17 mouse cellular contexts compared by ENCODE assay signal in genomic region chr6:5315053-5315759, GRCm38 (mm10). TPM values are rescaled to one million over a fixed set of nuclear protein-coding genes. Genes with fewer than 3 reads are reported as not detected.
DNase-seq lines count a peak whose midpoint lies in the region; ATAC-seq lines count a peak whose summit lies in the region.
"Had no signal": no experiment of that assay in that cellular context is flagged by ENCODE, and none has a peak within 500 bp of the region (broad histone marks: within the 10 kb centered on the region; RNA-seq: fewer than 3 reads in every experiment).

No protein-coding gene starts in this region.

- H3K4me2 ChIP-seq in heart, embryonic 15.5 days, result no peak overlapping the region
- no peak overlapping the region for H3K4me2 ChIP-seq in intestine, embryonic 16.5 days (ENCODE audit: low read depth, low read length)
- H3K4me2 ChIP-seq: limb, embryonic 13.5 days; midbrain, embryonic 15.5 days; neural tube, embryonic 12.5 days had no signal

- H3K9ac ChIP-seq in heart, embryonic 15.5 days, result no peak overlapping the region
- H3K9ac ChIP-seq in intestine, embryonic 16.5 days (ENCODE audit: low read depth, low read length), result no peak overlapping the region
- H3K9ac ChIP-seq: limb, embryonic 13.5 days; midbrain, embryonic 15.5 days; neural tube, embryonic 12.5 days had no signal

- no peaks in the 10 kb centered on the region for H3K36me3 ChIP-seq in heart, embryonic 15.5 days
- no peaks in the 10 kb centered on the region for H3K36me3 ChIP-seq in intestine, embryonic 16.5 days (ENCODE audit: control insufficient read depth, insufficient read depth, low read length)
- H3K36me3 ChIP-seq: limb, embryonic 13.5 days; midbrain, embryonic 15.5 days; neural tube, embryonic 12.5 days had no signal

- ATAC-seq in heart, embryonic 15.5 days (replicated peaks; ENCODE audit: insufficient number of reproducible peaks, insufficient read depth, low FRiP score, low read depth), result 0 out of 2 replicates have a peak, but pooled peaks have one; percentile 14
- peak; percentile 90 for ATAC-seq in intestine, embryonic 16.5 days
- ATAC-seq in monocyte, adult 5-6 weeks (replicated peaks; ENCODE audit: insufficient number of reproducible peaks, low FRiP score, low TSS enrichment, poor library complexity, severe bottlenecking), result peak; percentile 35; the same call in 1 of the 2 replicates
- ATAC-seq: midbrain, embryonic 15.5 days; Patski had no signal

- H3K27ac ChIP-seq in heart, embryonic 15.5 days, result no peak overlapping the region
- peak overlapping the region; percentile 70 for H3K27ac ChIP-seq in intestine, embryonic 16.5 days (ENCODE audit: low read length)
- H3K27ac ChIP-seq: limb, embryonic 13.5 days; midbrain, embryonic 15.5 days; neural tube, embryonic 12.5 days had no signal

- H3K4me1 ChIP-seq in heart, embryonic 15.5 days (replicated peaks), result peaks cover 3% of the 10 kb centered on the region; the same call in 1 of the 2 replicates
- no peaks in the 10 kb centered on the region for H3K4me1 ChIP-seq in intestine, embryonic 16.5 days (ENCODE audit: control insufficient read depth, insufficient read depth, low read length)
- H3K4me1 ChIP-seq: limb, embryonic 13.5 days; midbrain, embryonic 15.5 days; neural tube, embryonic 12.5 days had no signal

- no peak overlapping the region for H3K4me3 ChIP-seq in heart, embryonic 15.5 days
- H3K4me3 ChIP-seq in intestine, embryonic 16.5 days (ENCODE audit: low read length), result no peak overlapping the region
- H3K4me3 ChIP-seq: limb, embryonic 13.5 days; midbrain, embryonic 15.5 days; neural tube, embryonic 12.5 days had no signal

- no peak for DNase-seq in heart, postnatal 4 days
- DNase-seq in MEL-GATA-1-ER (ENCODE audit: extremely low read depth, low read depth) (peak; percentile 99), adipocyte (ENCODE audit: low spot score) (no peak)
- DNase-seq in adrenal gland, postnatal 36 days, result no peak
- DNase-seq in cerebellum, postnatal 4 days (ENCODE audit: low spot score in 2 of 2), result no peak
- DNase-seq: adrenal gland, postnatal 14 days; cerebellum, adult 11 months; kidney, postnatal 14 days; retina, postnatal 1 day; thymus, postnatal 4 days had no signal

- no peaks in the 10 kb centered on the region for H3K27me3 ChIP-seq in heart, embryonic 15.5 days
- H3K27me3 ChIP-seq in intestine, embryonic 16.5 days (replicated peaks; ENCODE audit: control insufficient read depth, insufficient read depth, low read length), result no peaks in the 10 kb centered on the region
- H3K27me3 ChIP-seq: limb, embryonic 13.5 days; midbrain, embryonic 15.5 days; neural tube, embryonic 12.5 days; Patski had no signal

- no peaks in the 10 kb centered on the region for H3K9me3 ChIP-seq in heart, embryonic 15.5 days (replicated peaks)
- H3K9me3 ChIP-seq in intestine, embryonic 16.5 days (ENCODE audit: control insufficient read depth, low read length), result no peaks in the 10 kb centered on the region; the same call in 1 of the 2 replicates
- H3K9me3 ChIP-seq: limb, embryonic 13.5 days; midbrain, embryonic 15.5 days; neural tube, embryonic 12.5 days had no signal

- WGBS in heart, embryonic 15.5 days, result 77% methylated on average over 3 of the region's 3 CpGs
- 73% methylated on average over 3 of the region's 3 CpGs for WGBS in intestine, embryonic 16.5 days

RNA-seq across cellular contexts. Expression of gene Pon2, which starts 17.0 kb away (rescaled TPM):
- polyA plus RNA-seq in heart, embryonic 15.5 days (2015; fragmentation: Nextera tagmentation; extraction: Ambion mirVana), result 43.4 and 45.3 TPM in 2 replicates
- 10 to 100 TPM; 22.8 to 24.7 TPM for total RNA-seq in heart, postnatal 4 days (2021)
- 89.7 and 100 TPM in 2 replicates for polyA plus RNA-seq in intestine, embryonic 16.5 days (2015; fragmentation: Nextera tagmentation; extraction: Ambion mirVana)
- 60.1 to 68.1 TPM (median 66.0 TPM) in 3 replicates for total RNA-seq in monocyte, adult 5-6 weeks (2017)
- total RNA-seq in adrenal gland, postnatal 36 days (2021), result 10 to 100 TPM; 30.9 to 43.6 TPM

RNA-seq across cellular contexts. Expression of gene Pon3, which starts 59.1 kb away (rescaled TPM):
- polyA plus RNA-seq in heart, embryonic 15.5 days (2015; fragmentation: Nextera tagmentation; extraction: Ambion mirVana), result 38.1 and 41.3 TPM in 2 replicates
- total RNA-seq in heart, postnatal 4 days (2021), result 10 to 100 TPM; 25.1 to 25.8 TPM
- 27.7 and 30.2 TPM in 2 replicates for polyA plus RNA-seq in intestine, embryonic 16.5 days (2015; fragmentation: Nextera tagmentation; extraction: Ambion mirVana)
- 2.1 to 7.2 TPM (median 4.7 TPM) in 3 replicates for total RNA-seq in monocyte, adult 5-6 weeks (2017)
- total RNA-seq in adrenal gland, postnatal 36 days (2021), result 100 to 1,000 TPM in 1 of 2 experiments, 10 to 100 TPM in 1; 75.7 to 165 TPM

Comparison
In these comparisons a context has a peak if more than half of its experiments do, and no peak if none do; other contexts are left out.
1. ATAC-seq: peak in every context shown above with its lines; median percentile 90 in intestine, embryonic 16.5 days; 35 in monocyte, adult 5-6 weeks; 14 in heart, embryonic 15.5 days.